Mouse (Mus musculus): Measurements from ENCODE around the gene Arrdc2.

Arrdc2 gene

DNA sequence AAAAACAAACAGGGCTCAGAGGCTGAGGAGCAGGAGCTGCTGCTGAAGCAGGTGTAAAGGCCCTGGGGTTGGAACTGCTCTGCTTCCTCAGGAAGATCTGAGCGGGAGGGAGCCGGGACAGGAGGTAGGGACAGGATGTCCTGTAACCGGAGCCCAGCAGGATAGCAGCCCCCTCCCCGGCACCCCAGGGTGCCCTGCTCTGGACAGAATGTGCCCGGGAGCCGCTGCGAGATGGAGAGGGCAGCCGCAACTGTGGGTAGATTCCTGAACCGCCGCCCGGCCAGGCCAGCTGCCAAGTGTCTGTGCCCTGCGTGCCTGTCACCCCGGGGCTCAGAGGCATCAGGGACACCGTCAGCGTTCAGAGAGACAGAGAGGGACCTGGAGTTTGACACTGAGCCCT lies 6.0 kb downstream of the Arrdc2 start:
- TF ChIP-seq GATA4 (IDR thresholded peaks at IDR 0.05; ENCODE audit: insufficient replicate concordance, low read length), result peak; percentile 44; the same call in 1 of the 2 replicates

DNA sequence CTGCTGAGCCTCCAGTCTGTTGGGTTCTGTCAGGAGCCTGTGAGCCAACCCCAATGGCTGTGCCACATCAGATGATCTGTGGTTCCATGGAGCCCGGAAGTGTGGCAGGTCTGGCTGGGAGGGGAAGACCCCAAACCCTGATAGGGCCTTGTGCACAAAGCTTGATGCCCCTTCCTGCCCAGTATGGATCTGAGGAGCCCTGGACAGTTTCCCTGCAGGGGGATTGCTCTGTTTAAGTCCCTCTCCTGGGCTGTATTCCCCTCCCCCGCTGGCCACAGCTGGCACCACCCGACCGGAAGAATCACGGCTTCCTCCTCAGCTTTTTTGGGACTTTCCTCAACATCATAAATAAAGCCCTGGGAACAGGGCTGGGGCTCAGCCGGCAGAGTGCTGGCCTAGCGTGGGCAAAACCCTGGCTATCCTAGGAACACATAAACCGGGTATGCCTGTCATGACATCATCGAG lies 6.5 kb downstream of the Arrdc2 start:
- TF ChIP-seq GATA4 (IDR thresholded peaks at IDR 0.05; ENCODE audit: insufficient replicate concordance, low read length), result no peak

DNA sequence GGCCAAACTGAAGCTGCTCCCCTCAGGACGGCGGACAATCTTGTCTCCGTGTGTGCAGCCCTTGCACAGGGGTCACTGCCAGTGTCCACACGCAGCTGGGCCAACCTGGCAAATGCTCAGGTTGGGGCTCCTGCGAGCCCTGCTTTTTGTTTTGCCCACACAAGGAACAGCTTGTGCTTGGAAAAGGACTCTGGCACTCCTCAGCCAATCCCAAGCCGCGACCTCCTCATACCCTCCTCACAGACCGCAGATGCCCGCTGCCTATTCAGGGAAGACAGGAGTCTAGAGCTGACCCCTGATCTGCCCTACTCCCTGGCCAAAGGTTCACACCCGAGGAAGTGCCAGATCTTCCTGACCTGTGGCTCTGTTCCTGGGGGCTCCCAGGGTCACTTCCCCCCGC lies 7.1 kb downstream of the Arrdc2 start:
- no peak for TF ChIP-seq GATA4 (IDR thresholded peaks at IDR 0.05; ENCODE audit: insufficient replicate concordance, low read length)

DNA sequence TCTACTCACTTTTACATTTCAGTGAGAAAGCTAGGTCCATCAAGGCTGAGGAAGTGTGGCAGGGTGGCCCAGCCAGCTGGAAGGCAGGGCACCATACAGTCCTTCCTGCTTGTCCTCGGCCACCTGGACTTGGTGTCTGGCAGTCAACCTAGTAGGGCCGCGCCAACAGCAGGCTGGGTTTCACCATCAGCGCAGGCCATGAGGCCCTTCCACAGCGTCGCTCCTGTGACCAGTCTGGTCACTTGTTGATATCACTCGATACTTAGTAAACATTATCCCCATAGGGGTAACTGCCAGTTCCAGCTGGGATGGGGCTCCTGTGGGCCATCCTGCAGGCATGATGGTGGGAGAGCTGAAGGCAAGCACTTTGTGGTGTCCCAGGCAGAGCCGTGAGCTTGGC lies 8.0 kb downstream of the Arrdc2 start:
- TF ChIP-seq GATA4 (IDR thresholded peaks at IDR 0.05; ENCODE audit: insufficient replicate concordance, low read length), result no peak

DNA sequence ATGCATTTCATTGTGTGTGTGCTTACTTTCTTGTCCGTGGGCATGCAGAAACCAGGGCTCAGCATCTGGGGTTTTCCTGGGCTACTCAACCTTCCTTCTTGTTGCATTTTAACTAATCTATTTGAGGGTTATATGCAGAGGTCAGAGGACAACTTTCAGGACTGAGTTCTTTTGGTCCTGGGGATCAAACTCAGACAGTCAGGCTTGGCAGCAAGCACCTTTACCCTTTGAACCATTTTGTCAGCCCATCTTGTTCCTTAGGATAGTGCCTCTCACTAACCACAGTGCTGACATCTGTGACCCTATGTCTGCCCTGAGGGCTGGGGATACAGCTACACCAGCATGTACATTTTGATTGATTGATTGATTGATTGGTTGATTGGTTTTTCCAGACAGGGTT lies 11.7 kb downstream of the Arrdc2 start:
- no peak for TF ChIP-seq GATA4 (IDR thresholded peaks at IDR 0.05; ENCODE audit: insufficient replicate concordance, low read length)

DNA sequence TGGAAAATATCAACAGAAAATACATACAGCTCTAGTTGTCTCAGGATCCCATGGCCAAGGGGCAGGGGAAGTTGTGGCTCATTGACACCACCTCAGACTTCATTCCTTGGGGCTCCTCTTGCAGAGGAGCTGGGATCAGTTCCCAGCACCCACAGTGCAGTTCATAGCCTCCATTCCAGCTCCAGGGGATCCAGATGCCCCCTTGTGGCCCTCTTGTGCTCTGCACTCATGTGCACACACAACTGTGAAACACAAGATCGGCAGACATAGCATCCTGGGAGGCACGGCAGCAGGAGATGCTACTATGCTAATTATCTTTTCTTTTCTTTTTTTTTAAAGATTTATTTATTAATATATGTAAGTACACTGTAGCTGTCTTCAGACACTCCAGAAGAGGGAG lies 12.5 kb downstream of the Arrdc2 start:
- no peak for TF ChIP-seq GATA4 (IDR thresholded peaks at IDR 0.05; ENCODE audit: insufficient replicate concordance, low read length)

DNA sequence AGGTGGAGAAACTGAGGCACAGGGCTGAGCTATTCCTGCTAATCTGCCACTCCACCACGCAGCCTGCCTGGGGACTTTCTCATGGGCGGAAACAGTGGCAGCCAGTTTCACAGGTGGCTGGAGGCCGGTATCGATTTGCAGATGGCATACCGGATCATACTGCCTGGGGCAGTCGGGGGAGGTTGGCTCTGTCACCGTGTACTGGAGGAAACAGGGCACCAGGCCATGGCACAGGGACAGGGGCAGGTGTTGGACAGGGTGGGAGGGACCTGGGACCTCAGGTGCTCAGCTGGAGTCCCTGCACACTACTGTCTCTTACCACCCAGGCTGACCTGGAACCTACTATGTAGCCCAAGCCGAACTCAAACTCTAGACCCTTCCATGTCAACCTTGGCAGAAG lies 13.7 kb downstream of the Arrdc2 start:
- no peak for TF ChIP-seq GATA4 (IDR thresholded peaks at IDR 0.05; ENCODE audit: insufficient replicate concordance, low read length)

DNA sequence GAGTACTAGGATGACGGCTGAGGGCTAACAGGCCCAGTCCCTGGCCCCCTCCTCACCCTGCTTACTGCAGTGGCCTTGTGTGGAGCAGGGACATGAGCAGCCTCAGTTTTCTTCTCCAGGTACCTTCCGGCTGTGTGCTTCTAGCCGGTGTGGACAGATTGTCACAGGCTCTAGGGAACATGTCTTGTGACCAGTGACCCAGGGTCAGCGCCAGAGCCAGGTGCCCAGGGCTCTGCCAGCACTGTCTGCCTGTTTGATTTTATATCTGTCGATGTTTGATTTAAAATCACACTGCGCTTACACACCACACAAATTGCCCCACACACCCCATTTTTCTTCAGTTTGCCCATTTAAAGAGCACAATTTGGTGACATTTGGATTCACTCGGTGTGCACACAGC lies 15.7 kb downstream of the Arrdc2 start:
- TF ChIP-seq GATA4 (IDR thresholded peaks at IDR 0.05; ENCODE audit: insufficient replicate concordance, low read length), result no peak

DNA sequence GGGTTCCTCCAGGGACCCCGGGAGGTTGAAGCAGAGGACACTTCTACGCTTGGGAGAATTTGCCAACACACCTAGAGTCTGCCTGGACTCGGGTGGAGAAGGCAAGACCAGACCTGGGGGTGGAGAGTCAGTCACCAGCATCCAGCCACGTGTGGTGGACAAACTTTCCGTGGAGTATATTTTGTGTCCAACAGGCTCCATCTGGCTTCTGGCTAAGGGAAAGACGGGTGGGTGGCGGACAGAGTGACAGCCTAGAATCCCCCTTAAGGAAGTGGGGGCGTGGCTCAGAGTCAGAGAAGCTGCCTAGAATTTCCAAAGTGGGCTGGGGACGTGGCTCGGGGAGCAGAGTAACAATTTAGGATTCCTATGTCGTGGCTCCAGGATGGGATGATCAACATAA lies 17.5 kb downstream of the Arrdc2 start:
- no peak for TF ChIP-seq GATA4 (IDR thresholded peaks at IDR 0.05; ENCODE audit: insufficient replicate concordance, low read length)

DNA sequence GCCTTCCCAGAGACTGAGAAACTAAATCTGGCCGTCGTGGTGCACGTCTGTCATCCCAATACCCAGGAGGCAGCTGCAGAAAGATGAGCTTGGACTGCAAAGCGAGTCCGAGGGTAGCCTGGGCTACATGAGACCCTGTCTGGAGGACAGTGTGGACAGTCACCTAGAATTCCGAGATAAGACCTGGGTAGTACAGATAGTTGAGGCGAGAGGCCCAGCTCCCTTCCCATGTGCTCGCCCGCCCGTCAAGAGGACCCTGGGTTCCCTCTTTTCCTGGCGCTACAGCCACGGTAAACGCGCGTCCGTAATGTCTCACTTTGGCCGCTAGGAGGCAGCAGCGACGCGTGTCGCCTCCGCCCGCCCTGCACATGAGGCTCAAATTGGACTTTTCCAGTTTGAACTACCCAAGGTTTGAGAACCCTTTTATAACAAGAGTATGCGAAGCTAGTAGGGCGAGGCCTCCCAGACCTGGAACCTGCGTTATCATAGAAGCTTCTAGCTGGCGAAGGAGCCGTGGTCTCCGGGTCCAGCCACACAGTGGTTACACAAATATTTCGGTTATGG lies 18.0 kb downstream of the Arrdc2 start:
- no peak for TF ChIP-seq GATA4 (IDR thresholded peaks at IDR 0.05; ENCODE audit: insufficient replicate concordance, low read length)

DNA sequence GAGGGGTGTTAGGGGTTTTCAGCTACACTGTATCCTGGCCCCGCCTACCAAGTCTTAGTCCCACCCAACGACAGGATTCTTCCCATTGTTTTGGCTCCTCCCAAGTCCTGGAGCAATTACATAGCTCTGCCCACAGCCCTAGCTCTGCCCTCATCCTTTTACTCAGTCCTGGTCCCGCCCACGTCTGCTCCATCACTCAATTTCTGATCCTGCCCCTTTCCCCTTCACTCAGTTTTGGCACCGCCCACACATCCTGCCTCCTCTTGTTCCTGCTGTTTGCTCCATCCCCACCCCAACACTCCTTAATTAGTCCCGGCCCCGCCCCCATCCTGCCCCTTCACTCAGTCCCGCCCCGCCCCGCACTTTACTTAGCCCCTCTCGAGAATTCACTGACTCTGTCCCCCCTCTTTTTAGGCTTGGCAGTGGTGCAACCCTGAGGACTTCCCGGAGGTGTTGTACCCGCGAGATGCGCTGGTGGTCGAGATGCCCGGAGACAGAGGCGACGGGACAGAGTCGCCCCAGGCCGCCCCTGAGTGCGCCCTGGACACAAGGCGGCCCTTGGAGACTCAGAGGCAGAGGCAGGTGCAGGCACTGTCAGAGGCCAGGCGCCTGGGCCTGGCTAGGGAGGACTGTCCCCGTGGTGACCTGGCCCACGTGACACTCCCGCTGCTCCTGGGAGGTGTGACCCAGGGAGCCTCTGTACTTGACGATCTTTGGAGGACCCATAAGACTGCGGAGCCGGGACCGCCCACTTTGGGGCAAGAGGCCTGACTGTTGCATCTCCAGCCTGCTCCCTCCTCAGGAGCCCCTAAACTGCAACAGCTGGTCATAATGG lies 19.2 kb downstream of the Arrdc2 start:
- no peak for TF ChIP-seq GATA4 (IDR thresholded peaks at IDR 0.05; ENCODE audit: insufficient replicate concordance, low read length)

DNA sequence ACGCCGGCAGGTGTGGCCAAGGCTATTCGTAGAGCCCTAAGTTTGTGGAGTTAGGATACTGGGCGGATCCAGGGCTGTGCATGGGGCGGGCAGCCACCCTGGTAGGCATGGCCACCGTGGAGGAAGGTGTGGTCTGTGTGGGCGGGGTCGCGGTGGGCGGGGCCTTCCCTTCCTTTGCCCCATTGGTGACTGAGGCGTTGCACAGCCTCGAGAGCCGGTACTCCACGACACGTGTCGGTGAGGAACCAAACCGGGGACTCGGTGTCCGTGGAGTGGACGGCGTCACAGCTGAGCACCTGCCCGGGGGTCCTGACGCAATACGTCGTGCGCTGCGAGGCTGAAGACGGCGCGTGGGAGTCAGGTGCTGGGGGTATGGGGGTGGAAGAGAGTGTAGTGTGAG lies 22.8 kb downstream of the Arrdc2 start:
- no peak for TF ChIP-seq GATA4 (IDR thresholded peaks at IDR 0.05; ENCODE audit: insufficient replicate concordance, low read length)

DNA sequence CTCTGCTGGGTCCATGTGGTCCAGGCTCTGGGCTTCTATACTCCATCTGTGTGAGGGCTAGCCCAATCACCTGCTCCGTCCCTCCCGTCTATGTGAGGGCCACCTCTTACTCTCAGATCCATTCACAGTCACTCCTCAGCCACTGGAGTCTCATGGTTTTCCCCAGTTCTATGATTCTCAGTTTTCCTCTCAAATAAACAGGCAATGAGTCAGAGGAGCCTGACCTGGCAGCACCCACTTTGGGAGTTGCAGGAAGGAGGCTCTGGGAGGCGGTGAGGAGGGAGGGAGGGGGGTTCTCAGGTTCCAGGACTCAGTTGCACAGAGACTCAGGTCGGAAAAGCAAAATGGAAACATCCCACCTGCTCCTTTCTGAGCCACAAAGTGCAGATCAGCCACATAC lies 26.6 kb downstream of the Arrdc2 start:
- TF ChIP-seq GATA4 (IDR thresholded peaks at IDR 0.05; ENCODE audit: insufficient replicate concordance, low read length), result no peak

DNA sequence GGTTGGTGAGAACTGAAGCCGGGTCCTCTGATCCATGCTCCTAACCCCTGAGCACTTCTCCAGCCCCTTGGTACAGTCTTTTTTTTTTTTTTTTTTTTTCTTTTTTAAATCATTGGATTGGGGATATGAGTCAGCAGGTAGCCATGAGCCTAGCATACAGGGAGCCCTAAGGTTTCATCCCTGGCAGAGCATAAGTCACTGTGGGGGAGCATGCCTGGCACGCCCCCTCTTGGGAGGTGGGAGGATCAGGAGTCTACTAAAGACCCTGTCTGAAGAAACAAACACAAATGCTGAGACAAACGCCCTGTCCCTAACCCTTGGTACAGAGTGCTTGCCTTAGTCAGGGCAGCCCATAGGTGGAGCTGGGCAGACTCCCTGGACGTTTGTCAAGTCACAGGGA lies 27.5 kb downstream of the Arrdc2 start:
- no peak for TF ChIP-seq GATA4 (IDR thresholded peaks at IDR 0.05; ENCODE audit: insufficient replicate concordance, low read length)

DNA sequence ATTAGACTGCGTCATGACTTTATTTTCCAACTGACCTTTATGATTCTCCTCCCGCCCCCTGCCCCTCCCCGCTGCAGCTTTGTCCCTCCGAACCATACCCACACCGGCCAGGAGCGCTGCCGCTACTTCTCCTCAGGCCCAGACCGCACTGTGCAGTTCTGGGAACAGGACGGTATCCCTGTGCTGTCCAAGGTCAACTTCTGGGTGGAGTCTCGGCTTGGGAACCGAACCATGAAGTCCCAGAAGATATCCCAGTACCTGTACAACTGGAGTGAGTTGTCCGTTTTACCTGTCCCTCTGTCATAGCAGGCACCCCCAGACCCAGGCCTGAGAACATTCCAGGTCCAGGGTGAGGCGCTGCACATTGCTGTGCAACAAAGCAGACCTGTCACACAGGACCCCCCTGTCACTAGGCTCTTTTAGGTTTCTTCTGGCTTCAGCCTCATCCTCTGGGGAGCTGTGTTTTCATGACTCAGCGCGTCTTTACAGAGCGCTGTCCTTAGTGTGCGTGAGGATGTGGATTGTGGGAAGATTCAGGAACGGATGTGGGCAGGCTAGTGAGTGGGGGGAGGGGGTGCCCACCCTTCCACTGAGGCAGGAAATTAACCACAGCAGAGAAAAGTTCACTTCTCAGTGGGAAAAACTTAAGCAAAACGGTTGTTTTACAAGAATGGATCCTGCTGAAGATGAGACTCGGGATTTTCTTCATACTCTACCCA lies 28.4 kb downstream of the Arrdc2 start:
- TF ChIP-seq GATA4 (IDR thresholded peaks at IDR 0.05; ENCODE audit: insufficient replicate concordance, low read length), result no peak

All from liver, adult (tissue).